Mouse (Mus musculus) heart, postnatal 0 days (tissue): ENCODE measurements around the gene Prkar2a.

Experiments used
- CTCF ChIP-seq: IDR thresholded peaks from 2 replicates; pipeline ENCODE4 v1.5.1; 2016; ENCODE audit warnings: antibody characterized with exemption, control low read depth, low read depth
- EP300 ChIP-seq: IDR thresholded peaks from 2 replicates; pipeline ENCODE4 v1.6.1; 2016; ENCODE audit warnings: antibody characterized with exemption, low read depth

- no peak for TF ChIP-seq CTCF
- TF ChIP-seq EP300, result no peak
Observed at GRCm38 (mm10) chr9:108788713-108789112, 99.6 kb downstream of the Prkar2a start.
